Mouse (Mus musculus) ovary, postnatal 36 days (tissue): ENCODE measurements around the gene Doc2g.

ENCODE experiments used
- DNase-seq: peaks from one replicate; pipeline ENCODE4 v3.0.0; 2022; ENCODE audit warnings: low spot score, mixed read lengths

The Doc2g gene

GRCm38 (mm10) chr19:4052516-4053030 lies 49.5 kb downstream of the Doc2g start:
- no peak for DNase-seq

- no peak for DNase-seq
These were observed 51.5 kb downstream of the Doc2g start for GRCm38 (mm10) chr19:4054613-4055012.

GRCm38 (mm10) chr19:4055216-4055946 lies 52.3 kb downstream of the Doc2g start:
- no peak for DNase-seq

GRCm38 (mm10) chr19:4055947-4056693 lies 53.0 kb downstream of the Doc2g start:
- DNase-seq: no peak
